Mouse (Mus musculus): Measurements from ENCODE around the gene Edc4. TPM values are rescaled to one million over a fixed set of nuclear protein-coding genes. Genes with fewer than 3 reads are reported as not detected.
A peak's percentile ranks its signal among the peaks of the same experiment; 100 is the strongest.

Edc4 gene
- polyA plus RNA-seq, 2 experiments from 2014 or later = 30.2 to 66.0 TPM

- no peak for ATAC-seq
Observed at GRCm38 (mm10) chr8:105874301-105874700, 6.4 kb upstream of the Edc4 start.

- ATAC-seq = no peak
Observed at GRCm38 (mm10) chr8:105889756-105890465, 9.2 kb downstream of the Edc4 start.

DNA sequence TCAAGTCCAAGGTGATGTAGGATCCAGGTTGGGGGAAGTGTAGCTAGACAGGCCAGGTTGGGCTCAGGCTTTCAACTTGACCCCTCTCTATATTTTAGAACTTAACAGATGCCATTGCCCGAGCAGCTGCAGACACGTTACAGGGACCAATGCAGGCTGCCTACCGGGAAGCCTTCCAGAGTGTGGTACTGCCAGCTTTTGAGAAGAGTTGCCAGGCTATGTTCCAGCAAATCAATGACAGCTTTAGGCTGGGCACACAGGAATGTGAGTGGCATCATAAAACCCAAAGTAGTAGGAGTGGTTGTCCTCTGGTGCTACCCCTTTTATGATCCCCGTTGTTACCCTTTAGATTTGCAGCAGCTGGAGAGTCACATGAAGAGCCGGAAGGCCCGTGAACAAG, 10.2 kb downstream of the Edc4 start:
- no peak for ATAC-seq

- ATAC-seq = peak; percentile 49
Observed at GRCm38 (mm10) chr8:105892432-105892831, 11.8 kb downstream of the Edc4 start.

DNA sequence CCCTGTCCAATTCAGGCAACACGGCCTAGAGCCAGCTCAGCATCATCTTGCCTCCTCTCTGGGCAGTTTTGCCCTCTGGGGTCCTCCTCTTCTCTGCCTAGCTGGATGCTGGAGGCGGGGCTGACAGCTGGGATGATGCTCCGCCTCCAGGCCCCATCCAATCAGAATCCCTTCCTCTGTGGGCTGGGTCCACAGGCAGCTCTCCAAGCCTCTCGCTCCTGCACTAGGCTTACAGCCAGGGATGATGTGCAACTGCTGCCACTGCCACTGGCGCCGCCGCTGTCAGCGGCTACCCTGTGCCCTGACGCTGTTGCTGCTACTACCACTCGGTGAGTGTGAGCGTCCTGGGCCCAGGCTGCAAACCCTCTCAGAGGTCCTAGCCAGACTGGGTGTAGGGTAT, 12.7 kb downstream of the Edc4 start, which contains the start of gene Nrn1l:
Nrn1l (plus strand) TSS at position 229 of the 400 bp plus-strand sequence.
- ATAC-seq = no peak

DNA sequence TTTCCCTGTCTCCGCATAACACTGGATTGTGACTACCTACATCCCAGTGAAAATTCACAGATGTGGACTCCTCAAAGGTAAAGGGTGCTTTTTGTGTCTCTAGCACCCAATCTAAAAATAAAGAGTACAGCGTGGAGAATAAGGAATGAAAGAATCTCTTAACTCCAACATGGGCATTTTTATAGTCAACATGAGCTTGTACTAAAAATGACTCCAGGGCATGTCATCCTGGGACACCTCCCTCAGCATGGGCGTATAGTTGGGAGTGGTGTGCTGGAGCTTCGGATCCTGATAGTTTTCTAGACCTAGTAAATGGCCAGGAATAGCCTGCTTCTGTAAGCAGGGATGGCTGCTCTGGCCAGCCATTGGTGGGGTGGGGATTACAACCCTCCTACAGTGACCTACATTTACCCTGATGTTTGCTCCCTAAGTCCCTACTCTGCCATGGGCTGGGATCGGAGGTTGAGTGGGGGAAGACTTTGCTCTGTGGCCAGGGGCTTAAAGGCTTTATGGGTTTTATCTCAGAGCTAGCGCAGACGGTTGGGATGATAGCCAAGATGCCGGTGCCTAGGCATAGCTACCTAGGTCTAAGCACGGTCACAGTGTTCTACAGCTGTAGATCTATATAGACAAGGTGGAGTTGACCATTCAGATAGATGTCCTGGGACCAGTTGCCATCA, 17.3 kb downstream of the Edc4 start:
- ATAC-seq = no peak

DNA sequence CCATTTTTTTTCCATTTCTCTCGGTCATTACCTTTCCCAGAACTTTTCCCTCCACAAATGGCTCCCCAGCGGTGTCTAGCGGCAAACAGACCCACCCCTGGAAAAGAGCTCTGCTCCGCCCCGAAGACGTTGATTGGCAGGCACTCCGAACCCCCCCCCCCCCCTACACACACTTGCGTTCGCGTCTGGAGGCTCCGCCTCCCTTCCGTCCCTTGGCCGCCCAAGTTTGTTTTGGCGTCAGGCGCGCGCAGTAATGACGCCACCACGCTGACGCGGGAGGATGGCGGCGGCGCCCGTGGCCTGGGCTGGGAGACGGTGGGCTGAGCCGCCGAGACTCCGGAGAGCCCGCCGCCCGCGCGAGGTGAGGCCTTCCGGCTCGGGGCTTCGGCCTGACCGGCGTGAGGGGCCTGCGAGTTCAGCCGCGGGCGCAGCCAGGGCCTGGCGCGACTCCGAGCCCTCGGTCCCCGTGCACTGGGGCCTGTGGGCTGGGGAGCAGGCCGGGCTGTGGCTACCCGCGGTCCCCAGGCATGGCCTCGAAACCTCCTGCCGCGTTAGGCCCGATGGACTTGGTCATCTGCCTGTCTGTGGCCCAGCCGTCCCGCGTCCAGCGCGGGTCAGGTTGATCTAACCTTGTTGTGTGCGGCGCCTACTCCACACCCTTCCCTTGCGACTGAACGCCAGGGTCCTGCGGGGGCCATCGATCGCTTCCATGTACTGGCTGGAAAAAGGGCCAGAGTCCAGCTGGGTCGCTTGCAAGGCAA, 19.7 kb downstream of the Edc4 start, which contains the start of gene Pskh1:
Pskh1 (plus strand) TSS at position 262 of the 761 bp plus-strand sequence.
- peak; percentile 91 for ATAC-seq

DNA sequence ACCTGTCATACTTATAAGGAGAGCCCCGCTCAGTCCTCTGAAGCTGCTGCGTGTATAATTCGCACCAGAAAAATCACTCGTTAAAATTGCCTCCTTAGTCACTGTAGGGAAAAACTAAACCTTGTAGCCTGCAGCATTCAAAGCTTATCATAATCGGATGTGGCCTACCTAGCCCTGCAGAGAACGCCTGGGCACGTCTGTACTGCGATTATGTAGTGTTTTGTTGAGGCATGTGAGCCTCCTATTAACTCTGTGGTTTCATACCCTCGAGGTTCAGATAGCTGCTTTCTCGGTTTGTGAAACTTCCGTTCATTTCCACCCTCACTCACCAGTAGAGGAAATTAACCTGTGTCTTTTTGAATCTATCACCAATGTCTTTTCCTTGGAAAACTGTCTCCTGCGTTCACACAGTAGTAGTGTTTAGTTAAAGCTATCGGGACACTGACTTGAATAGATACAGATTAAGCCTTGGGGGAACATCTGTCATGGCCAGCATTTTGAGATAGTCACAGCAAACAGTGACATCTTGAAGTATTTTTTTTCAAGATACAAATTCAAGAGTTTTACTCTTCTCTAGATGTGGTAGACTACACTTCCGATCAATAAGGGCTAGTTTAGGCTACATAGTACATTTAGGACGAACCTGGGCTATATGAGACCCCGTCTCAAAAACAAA, 20.4 kb downstream of the Edc4 start:
- ATAC-seq = peak; percentile 74

GRCm38 (mm10) chr8:105919390-105919789, 38.7 kb downstream of the Edc4 start:
- peak; percentile 96 for ATAC-seq

- ATAC-seq = no peak
Observed at GRCm38 (mm10) chr8:105925123-105925522, 44.4 kb downstream of the Edc4 start.

DNA sequence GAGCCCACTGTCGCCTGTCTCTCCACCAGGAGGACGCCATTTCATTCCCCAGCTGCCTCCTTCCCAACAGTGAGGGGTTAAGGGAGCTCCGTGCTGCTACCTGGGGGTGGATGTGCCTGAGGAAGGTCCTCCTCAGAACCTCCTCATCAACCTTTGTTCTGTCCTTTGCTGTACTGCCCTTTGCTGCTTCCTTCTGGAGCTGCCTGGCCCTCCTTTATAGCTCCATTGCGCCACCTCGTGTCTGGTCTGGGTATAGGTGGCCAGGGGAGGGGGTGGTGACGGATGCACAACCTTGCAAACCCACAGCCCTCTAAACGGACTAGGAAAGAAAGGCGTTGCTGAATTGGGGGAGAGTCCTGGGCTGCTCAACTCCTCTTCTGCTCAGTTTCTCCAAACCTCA, 49.9 kb downstream of the Edc4 start:
- peak; percentile 91 for ATAC-seq

DNA sequence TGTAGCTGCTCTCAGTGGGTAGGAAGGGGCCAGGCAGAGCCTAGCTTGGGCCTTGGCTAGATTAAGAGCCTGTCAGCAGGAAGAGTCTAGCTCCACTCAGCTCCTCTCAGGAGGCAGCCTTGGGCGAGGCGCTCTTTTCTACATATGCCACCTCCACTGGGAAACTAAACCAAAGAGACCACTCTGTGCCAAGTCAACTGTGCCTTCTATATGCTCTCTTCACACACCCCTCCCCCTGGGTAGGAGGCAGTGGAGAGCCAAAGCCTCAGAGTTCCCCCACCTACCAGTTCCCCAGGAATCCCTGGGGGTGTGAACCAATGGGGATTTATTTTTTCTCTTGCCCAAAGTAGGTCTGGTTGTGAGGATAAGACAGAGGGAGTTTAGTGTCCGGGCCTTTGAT, 50.6 kb downstream of the Edc4 start:
- ATAC-seq = no peak

GRCm38 (mm10) chr8:105932525-105932924, 51.8 kb downstream of the Edc4 start:
- no peak for ATAC-seq

DNA sequence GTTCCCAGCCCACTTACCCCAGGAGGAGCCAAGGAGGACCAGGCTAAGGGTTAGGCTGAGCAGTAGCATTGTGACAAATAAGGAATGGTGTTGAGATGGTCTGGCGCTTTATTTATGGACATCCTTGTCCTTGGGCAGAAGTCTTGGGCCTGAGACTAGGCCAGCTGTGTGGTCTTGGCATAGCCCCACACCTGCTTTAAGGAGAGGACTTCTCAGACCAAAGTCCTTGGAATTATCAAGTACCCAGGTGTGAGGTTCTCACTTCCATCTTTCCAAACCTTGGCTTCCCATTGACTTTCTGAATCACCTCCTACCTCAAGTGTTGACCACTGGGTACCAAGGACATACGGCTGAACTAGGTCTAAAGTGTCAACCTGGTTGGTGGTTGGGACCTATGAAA, 53.1 kb downstream of the Edc4 start, which contains the start of gene Ctrl:
Ctrl (minus strand) TSS at position 101 of the 400 bp plus-strand sequence.
- ATAC-seq = no peak

DNA sequence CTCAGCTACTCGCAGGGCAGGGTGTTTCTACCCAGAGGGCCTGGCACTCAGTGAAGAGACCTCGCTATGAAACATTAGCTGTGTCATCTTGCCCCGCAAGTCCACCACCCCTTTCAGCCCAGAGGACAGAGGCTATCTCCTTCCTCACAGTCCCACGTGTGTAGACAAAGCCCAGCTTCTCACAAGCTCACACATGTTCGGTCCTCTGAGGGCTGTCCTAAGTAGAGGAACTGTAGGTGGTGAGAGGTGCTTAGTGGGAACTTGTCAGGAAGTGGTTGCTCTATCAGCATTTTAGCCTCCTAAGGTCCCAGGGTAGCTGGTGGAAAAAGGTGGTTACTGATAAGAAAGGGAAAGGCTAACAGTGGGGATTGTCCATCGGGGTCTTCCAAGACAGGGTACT, 54.4 kb downstream of the Edc4 start:
- no peak for ATAC-seq

DNA sequence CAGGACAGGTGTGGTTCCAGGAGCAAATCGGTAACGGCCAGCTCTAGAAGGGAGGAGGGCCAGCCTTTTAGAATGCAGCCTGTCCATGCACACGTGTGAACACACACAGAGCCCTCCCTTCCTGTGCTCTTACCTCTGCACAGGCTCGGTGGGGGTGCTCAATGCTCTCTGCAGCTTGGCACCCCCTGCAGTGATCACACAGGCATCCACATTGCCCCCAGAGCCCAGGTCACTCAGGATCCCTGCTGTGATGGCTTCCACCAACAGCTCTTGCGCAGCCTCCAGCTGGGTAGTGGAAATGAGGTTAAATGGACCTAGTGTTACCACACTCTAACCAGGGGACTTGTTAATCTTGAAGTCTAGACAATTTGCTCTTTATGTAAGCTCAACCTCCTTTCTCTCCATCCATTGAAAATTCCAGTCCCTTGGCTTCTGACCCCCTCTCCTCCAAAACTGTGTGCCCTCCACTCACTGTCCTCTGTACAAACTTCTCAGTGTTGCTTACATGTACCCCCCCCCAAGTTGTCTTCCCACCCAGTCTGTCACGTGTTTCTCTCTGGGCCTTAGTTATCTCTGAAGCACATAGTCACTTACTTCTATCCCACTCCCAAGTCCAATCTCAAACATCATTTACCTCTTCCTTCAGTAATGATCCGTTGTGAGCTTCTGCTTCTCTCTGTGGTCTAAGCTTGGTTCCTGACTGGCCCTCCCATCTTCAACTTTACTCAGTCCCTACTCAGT, 55.4 kb downstream of the Edc4 start:
- no peak for ATAC-seq

GRCm38 (mm10) chr8:105936866-105937475, 56.3 kb downstream of the Edc4 start:
- ATAC-seq = peak; percentile 48

DNA sequence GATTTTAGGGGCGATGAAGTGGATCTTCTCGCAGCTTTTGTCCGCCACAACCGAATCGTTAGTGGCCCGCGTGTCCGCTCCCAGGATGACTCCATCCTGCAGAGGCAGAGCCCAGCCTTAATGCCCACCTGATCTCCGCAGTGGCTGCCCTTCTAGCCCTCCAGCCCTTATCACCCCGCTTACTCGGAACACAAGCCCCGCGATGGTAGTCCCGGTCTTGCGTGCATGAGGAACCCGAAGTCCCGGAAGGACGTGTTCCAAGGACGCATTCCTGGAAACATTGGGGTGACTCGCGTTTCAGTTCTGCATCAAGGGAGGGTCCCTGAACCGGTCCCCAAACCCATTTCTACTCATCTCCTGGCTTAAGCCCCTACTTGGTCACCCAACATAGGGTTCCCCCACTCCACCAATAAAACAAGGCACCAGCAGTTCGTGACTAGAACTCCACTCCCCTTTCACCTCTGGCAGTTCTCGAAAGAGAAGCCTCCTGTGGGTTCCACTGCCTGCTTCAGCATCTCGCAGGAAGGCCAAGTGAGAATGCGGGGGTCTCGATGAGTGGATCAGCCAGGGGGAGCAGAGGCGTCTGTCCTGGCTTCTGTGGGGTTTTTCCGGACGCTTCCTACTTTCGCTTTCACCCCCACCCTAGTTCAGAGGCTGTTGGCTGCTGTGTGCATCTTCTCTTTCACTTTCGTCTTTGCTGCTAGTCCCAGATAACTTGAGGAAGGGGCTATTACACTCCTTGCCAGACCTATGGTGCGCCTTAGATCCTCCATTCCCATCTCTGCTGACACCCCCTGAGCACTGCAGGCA, 57.0 kb downstream of the Edc4 start:
- peak; percentile 90 for ATAC-seq

DNA sequence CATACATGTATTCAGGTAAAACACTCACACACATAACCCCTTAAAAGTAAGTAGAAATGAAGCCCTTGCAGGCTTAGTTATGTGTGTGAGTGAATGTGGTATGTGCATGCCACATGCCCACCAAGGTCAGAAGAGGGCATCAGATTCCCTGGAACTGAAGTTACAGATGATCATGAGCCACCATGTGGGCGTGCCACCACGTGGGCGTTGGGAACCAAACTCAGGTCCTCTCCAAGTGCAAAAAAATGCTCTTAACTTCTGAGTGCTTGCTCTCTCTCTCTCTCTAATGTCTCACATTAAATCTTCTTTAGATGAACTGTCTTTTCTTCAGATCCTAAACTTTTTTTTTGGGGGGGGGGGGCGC, 57.6 kb downstream of the Edc4 start, which contains the start of gene Psmb10:
Psmb10 (minus strand) TSS at position 139 of the 364 bp plus-strand sequence.
- peak; percentile 21 for ATAC-seq

DNA sequence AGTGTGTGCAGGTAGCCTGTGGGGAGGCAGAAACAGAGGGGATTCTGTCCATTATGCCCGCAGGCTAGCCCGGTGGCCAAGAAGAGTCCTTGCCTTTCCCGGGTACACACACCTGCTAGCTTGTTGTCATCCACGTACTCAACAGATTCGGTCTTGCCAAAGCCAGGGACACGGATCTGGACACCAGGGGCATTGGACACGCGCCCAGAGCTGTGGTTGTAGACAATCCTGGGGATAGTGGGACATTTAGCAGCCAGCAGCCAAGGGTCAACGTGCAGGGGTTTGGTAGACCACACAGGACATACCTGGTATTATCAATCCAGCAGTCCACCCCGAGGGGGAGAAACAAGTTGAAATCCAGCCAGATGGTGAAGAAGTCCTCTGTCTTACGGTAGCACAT, 61.3 kb downstream of the Edc4 start:
- ATAC-seq = no peak

DNA sequence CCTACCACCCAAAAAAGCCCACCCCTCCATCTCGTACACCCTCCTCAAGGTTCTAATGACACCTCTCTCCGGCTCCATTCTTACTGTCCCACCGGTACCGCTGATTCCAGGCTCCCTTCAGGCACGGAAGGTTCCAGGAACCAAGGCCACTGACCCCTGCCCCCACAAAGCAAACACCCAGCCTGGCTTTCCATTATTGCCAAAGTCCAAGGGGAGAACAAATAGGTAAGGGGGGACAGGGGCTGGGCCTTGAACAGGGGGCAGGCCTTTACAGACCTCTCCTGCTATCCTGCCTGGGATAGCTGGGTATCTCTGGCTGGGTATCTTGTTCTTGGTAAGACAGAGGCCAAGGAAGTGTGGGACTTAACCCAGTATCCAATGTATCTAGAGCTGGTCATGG, 61.9 kb downstream of the Edc4 start:
- no peak for ATAC-seq

Data from CD4-positive, CD25-positive, alpha-beta regulatory T cell, adult 4 months (primary cell).